Mouse (Mus musculus) forebrain, embryonic 11.5 days (tissue): ENCODE data around the gene Map7d2. TPM values are rescaled to one million over a fixed set of nuclear protein-coding genes. Genes with fewer than 3 reads are reported as not detected.

Experiments used
- ATAC-seq: fragments of 200-750 bp; cut with Nextera tagmentation; replicated peaks from 2 replicates; pipeline ENCODE4 v1.8.0; 2017; ENCODE audit warnings: moderate TSS enrichment; ENCODE audit not compliant: low FRiP score
- DNase-seq: peaks from one replicate; pipeline ENCODE4 v3.0.0-alpha.2; 2017; ENCODE audit warnings: low spot score
- H3K27ac ChIP-seq: fragments of 300-500 bp; sonication (generic); 2 replicates; pipeline ENCODE4 v1.5.1; 2014; ENCODE audit warnings: low read depth, low read length
- H3K27me3 ChIP-seq: fragments of 300-500 bp; sonication (generic); 2 replicates; pipeline ENCODE4 v1.6.1; 2014; ENCODE audit warnings: mild to moderate bottlenecking, low read length, mixed read lengths; ENCODE audit not compliant: control insufficient read depth, insufficient read depth
- H3K36me3 ChIP-seq: fragments of 300-500 bp; sonication (generic); 2 replicates; pipeline ENCODE4 v1.6.1; 2014; ENCODE audit warnings: mild to moderate bottlenecking, low read length, moderate library complexity, mixed read lengths; ENCODE audit not compliant: control insufficient read depth, insufficient read depth
- H3K4me1 ChIP-seq: fragments of 300-500 bp; sonication (generic); replicated peaks from 2 replicates; pipeline ENCODE4 v1.6.1; 2014; ENCODE audit warnings: low read length, mixed read lengths; ENCODE audit not compliant: control insufficient read depth, insufficient read depth
- H3K4me2 ChIP-seq: fragments of 300-500 bp; sonication (generic); 2 replicates; pipeline ENCODE4 v1.6.1; 2014; ENCODE audit warnings: low read depth, mild to moderate bottlenecking, low read length, moderate library complexity, mixed read lengths; ENCODE audit not compliant: severe bottlenecking
- H3K4me3 ChIP-seq: fragments of 300-500 bp; sonication (generic); 2 replicates; pipeline ENCODE4 v1.5.1; 2014; ENCODE audit warnings: low read depth, low read length
- H3K9ac ChIP-seq: fragments of 300-500 bp; sonication (generic); 2 replicates; pipeline ENCODE4 v1.6.1; 2014; ENCODE audit warnings: low read length
- H3K9me3 ChIP-seq: fragments of 300-500 bp; sonication (generic); 2 replicates; pipeline ENCODE4 v1.6.1; 2016; ENCODE audit warnings: low read length, mixed read lengths; ENCODE audit not compliant: control insufficient read depth
- WGBS: fragments of 180-500 bp; shearing (Covaris S2); extraction: QIAGEN DNeasy Blood & Tissue Kit; methylation state at CpG from one replicate; pipeline ENCODE4 v1.1.7; 2014; 5-methylcytosine and 5-hydroxymethylcytosine counted together
- polyA plus RNA-seq: library from polyadenylated mRNA; unstranded; fragments of >200 nt; fragmentation: Nextera tagmentation; extraction: Ambion mirVana; gene quantifications from 2 replicates; pipeline ENCODE4 v1.2.1, GENCODE M21; 2014

Map7d2 gene
- polyA plus RNA-seq, 1 experiment from 2014 or later, result 10.8 TPM

DNA sequence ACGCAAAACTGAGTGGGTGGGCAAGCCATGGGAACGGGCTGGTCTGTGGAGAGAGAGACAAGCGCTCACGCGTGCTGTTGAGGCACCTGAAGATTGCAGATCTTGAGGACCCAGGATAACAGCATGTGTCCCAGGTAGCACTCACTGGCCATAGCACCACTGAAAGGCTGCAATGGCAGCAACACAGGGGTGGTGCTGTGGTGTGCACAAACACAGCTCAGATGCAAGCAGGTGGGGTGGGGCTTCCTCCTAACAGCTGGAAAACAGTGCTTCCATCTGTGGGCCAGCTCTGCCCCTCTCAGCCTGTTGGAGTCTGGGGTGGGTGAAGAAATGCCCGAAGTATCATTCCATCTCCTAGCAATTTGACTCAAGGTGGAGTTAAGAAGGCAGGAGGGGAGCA lies 112.0 kb downstream of the Map7d2 start, which contains the start of gene Bclaf3:
Gene Bclaf3 (plus strand): TSS at position 301 of the 400 bp plus-strand sequence.
- no peaks in the 10 kb centered on the region for H3K4me1 ChIP-seq
- no peak within 1 kb of the TSS for H3K4me3 ChIP-seq
- no peak within 1 kb of the TSS for H3K4me2 ChIP-seq
- H3K9me3 ChIP-seq, result no peaks in the 10 kb centered on the region
- no peak for ATAC-seq
- WGBS, result 86% methylated on average over 6 of the region's 6 CpGs
- DNase-seq, result no peak
- H3K27me3 ChIP-seq, result no peaks in the 10 kb centered on the region; the same call in 1 of the 2 replicates
- no peak within 1 kb of the TSS for H3K27ac ChIP-seq
- no peak within 1 kb of the TSS for H3K9ac ChIP-seq
- H3K36me3 ChIP-seq, result no peaks in the 10 kb centered on the region

DNA sequence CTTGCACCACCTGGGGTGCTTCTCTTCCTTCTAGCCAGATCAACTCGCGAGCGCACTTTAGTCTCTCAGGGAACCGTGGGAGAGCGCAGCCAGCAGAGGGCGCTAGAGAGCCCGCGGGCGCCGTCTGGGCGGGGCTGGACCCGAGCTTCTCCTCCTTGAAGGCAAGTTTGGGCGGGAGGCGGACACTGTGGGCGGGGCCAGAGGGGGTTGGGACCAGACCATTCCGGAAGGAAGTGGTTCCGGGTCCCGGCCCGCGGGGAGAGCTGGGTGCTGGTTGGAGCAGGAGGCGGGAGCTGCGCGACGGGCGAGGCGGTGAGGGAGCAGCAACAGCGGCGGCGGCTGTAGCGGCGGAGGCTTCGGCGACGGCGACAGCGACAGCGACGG lies 118.0 kb downstream of the Map7d2 start:
- Histone ChIP-seq H3K4me3 (peak overlapping the region; percentile 61), H3K27me3 (no peaks in the 10 kb centered on the region), H3K27ac (peak overlapping the region; percentile 68), H3K4me1 (no peaks in the 10 kb centered on the region), H3K9ac (peak overlapping the region; percentile 67), H3K4me2 (peak overlapping the region; percentile 50), H3K36me3 (no peaks in the 10 kb centered on the region), H3K9me3 (no peaks in the 10 kb centered on the region)
- DNase-seq (peak; percentile 97), ATAC-seq (peak; percentile 97)
- WGBS, result 18% methylated on average over 30 of the region's 38 CpGs

- ATAC-seq, result peak; percentile 63
- Histone ChIP-seq H3K4me3 (peak overlapping the region; percentile 61), H3K9ac (peak overlapping the region; percentile 67), H3K4me2 (peak overlapping the region; percentile 50), H3K9me3 (no peaks in the 10 kb centered on the region), H3K36me3 (no peaks in the 10 kb centered on the region), H3K27ac (peak overlapping the region; percentile 68), H3K27me3 (no peaks in the 10 kb centered on the region), H3K4me1 (no peaks in the 10 kb centered on the region)
- no peak for DNase-seq
- WGBS, result 28% methylated on average over 33 of the region's 56 CpGs
These were observed 118.6 kb downstream of the Map7d2 start for GRCm38 (mm10) chrX:159532811-159533462.

DNA sequence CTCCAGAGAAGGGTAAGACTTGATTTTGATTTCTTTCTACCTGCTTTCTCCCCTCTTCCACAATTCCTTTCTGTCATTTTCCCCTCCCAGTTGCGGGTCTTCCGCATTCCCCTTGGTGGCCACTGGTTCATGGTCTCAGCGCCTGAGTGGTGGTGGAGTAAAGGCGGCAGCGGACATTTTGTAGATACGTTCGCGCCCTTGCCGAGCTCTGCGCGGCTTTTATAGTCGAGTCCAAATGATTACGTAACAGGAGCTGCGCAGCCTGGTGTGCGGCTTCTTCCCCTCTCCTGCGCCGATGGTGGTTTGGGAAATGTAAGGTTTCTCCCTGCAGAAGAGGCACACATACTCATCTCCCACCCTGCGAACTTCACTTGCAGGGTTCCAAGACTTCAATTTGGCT lies 127.6 kb downstream of the Map7d2 start:
- DNase-seq (no peak), ATAC-seq (no peak)
- Histone ChIP-seq H3K4me3 (no peak overlapping the region), H3K4me2 (no peak overlapping the region), H3K9me3 (no peaks in the 10 kb centered on the region), H3K36me3 (no peaks in the 10 kb centered on the region), H3K4me1 (no peaks in the 10 kb centered on the region), H3K27ac (no peak overlapping the region), H3K27me3 (no peaks in the 10 kb centered on the region; the same call in 1 of the 2 replicates), H3K9ac (no peak overlapping the region)
- WGBS, result 87% methylated on average over 18 of the region's 18 CpGs

DNA sequence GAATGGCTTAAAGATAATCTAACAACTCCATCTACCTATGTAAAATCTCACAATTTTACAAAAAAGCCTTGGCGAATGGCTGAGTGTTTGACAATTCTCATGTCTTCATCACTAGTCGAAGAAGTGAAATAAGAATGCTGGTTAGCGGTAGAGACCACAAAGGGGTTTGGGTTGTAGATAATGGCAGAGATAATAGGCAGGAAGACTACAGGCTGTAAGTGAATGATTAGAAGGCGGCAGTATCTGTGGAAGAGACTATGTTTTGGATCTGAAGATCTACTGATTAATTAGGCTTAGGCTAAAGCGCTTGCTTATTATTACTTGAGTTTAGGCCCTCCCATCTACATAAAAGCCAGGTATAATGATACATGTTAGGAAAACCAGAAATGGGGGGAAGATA lies 132.7 kb downstream of the Map7d2 start:
- Histone ChIP-seq H3K9ac (no peak overlapping the region), H3K4me3 (no peak overlapping the region), H3K9me3 (no peaks in the 10 kb centered on the region), H3K4me2 (no peak overlapping the region), H3K36me3 (no peaks in the 10 kb centered on the region), H3K27me3 (no peaks in the 10 kb centered on the region; the same call in 1 of the 2 replicates), H3K27ac (no peak overlapping the region), H3K4me1 (no peaks in the 10 kb centered on the region)
- DNase-seq (no peak), ATAC-seq (no peak)
- 94% methylated on average over 5 of the region's 5 CpGs for WGBS

Other genes starting within 250 kb of the Map7d2 start
- gene Rps6ka3, start 204.3 kb upstream of the Map7d2 start, polyA plus RNA-seq, result 5.3 and 5.8 TPM in 2 replicates
- 172 and 188 TPM in 2 replicates for gene Eif1ax, start 42.4 kb upstream of the Map7d2 start, polyA plus RNA-seq
- gene Bclaf3, start 112.1 kb downstream of the Map7d2 start, polyA plus RNA-seq, result 32.7 and 33.9 TPM in 2 replicates
- gene Sh3kbp1, start 212.7 kb downstream of the Map7d2 start, polyA plus RNA-seq, result 24.6 and 28.5 TPM in 2 replicates